Mouse (Mus musculus): ENCODE results near the gene Lhfpl5.
"Not testable (repeated sequence)": the region's sequence is repeated elsewhere in the genome, so short reads cannot be mapped to it uniquely, and the experiment has no call there.

The Lhfpl5 gene

DNA sequence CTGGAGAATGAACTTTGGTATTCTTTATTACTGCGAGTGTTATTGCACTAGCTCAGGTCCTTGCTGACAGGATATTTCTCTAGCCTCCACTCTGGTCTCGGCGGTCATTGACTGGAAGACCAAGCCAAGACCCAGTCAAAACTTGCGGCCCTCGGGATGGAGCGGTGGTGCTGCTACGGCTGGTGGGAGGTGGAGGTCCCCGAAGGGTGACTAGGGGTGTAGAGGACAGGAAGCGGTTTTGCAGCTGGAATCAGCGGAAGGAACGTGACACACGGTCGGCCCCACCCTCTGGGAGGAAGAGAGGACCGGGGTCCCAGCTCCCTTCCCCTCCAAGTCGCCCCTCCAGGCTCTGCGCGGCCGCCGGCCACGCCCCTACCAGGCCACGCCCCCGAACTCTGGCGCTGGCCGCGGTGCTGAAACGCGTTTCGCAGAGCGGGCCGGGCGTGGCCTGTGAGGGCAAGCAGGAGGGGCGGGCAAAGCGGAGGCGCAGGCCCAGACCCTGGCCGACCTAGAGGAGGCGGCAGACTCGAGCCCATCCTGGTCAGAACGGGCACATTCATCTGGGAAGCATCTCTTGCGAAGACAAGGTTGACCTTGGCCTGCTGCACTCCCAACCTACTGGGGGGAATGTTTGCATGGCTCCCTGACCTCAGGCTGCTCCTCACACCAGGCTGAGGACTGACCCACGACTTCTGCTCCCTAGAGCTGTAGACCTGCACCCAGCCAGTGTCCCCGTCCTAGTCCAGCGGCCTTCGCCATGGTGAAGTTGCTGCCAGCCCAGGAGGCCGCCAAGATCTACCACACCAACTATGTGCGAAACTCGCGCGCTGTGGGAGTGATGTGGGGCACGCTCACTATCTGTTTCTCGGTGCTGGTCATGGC lies at the start of gene Lhfpl5:
TSS of gene Lhfpl5 (plus strand) at position 398 of the 882 bp plus-strand sequence.
- DNase-seq, result peak; percentile 56 to 60

DNA sequence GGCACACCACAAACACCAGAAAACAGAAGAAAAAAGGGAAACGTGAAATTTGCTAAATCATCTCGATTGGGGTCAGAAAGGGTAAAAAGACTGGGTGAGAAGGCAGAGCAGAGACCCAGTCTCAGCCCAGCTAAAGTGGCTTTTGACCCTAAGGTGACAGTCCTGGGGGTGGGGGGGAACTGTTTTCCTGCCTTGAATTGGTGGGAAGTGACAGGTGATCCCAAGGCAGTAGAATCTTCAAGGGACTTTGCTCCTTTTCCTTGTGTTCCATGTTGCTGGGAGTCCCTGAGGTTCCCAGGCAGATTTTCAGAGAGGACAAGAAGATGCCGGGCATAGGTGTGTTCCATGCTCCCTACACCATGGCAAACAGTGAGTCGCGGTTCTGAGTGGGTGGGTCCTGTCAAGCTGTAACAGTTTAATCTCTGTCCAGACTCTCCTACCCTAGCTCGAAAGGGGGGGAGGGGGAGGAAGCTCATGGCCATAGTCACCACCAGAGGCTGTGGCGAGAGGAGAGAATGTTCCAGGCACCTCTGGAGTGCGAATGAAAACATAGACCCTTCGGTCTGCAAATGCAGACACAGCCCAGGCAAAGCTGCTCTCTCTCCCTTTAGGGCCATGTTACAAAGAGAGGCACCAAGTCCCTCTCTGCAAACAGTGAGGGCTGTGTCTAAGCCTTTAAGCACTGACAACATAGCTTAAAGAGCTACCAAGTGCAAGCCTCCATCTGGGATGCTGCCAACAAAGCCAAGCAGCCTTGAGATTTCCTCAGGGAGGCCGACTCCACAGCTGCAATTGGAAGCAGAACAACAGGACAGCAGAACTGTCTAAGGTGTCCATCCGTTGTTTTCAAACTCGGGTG lies 48.0 kb upstream of the Lhfpl5 start:
- peak in 1 of 2 experiments; percentile 12 for DNase-seq

DNA sequence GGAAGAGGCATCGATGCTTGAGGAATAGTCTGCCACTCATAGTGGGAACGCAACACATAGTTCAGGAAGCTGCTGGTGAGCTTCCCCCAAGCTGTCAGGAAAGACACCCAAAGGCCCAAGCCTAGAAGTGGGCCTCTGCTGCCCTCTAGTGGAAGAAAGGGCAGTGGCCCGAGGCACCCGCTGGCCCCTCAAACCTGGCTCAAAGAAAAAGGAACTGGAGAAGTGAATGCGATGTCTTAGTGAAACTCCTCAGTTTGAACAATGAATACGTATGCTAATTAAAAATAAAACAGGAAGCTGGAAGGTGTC lies 47.4 kb upstream of the Lhfpl5 start:
- DNase-seq, result peak; percentile 82 to 90

DNA sequence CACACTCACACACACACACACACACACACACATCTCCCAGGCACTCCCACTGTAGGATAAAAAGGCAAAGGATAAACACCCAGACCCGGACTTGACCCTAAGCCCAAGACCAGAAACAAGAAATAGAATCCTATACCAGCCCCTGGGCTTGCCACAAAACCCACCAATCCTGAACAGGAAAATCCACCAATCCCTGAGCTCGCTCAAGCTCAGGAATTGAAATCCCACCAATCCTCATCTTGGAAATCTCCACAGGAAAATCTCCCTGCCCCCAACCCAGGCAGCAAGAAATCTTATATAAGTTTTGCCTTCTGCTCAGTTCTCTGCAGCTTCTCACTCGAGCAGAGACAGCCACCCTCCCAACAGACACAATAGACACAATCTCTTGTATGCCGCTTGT lies 46.3 kb upstream of the Lhfpl5 start:
- no peak for DNase-seq

DNA sequence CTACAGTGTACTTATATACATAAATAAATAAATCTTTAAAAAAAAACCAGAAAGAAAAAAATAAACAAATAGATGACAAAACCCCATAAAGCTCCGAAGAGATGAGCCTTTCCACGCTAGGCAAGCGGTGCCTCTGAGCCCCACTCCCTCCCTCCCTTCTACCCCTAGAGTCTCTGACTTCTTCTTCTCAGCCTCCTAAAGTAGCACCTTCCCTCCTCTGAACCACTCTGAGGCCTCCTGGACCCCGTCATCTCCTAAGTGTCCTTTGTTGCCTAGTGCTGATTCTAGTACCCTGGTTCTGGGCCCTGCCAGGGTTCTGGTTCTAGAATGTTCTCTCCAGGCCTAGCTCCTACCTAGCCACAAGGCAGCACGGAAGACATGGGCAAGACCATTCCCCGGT lies 44.9 kb upstream of the Lhfpl5 start, which contains the start of gene Armc12:
TSS of gene Armc12 (plus strand) at position 301 of the 400 bp plus-strand sequence.
- no peak for DNase-seq

DNA sequence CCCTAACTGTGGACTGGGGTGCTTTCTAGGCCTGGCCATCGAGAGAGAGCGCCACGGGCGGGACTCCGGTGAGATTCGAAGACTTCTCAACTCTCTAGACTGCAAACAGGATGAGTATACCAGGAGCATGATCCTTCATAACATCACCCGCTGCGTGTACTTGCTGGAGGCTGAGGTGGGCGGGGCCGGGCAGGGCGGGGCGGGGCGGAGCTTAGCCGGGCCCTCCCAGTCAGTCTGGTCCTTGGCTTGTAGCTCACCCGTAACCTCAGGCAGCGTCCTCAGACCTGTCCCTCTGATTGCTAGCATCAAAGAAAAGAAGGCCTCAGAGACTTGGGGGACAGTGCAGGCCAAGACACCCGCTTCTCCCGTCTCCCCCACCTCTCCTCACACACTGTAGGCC lies 43.5 kb upstream of the Lhfpl5 start:
- DNase-seq, result no peak

DNA sequence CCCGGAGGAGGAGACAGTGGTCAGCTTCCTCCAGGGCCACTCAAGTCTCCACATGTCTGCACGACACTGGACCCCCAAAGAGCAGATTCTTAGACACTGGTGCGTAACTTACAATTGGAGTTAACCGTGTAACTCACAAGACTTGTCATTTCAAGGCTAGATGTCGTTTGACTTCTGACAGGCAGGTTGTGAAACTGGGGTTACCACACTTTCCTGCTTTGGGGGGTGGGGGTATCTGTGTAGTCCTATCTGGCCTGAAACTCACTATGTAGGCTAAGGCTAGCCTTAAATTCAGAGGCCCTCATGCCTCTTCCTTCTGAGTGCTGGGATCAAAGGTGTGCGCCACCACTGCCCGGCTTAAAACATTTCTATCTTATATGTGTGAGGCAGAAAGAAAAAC lies 42.9 kb upstream of the Lhfpl5 start:
- DNase-seq, result no peak

DNA sequence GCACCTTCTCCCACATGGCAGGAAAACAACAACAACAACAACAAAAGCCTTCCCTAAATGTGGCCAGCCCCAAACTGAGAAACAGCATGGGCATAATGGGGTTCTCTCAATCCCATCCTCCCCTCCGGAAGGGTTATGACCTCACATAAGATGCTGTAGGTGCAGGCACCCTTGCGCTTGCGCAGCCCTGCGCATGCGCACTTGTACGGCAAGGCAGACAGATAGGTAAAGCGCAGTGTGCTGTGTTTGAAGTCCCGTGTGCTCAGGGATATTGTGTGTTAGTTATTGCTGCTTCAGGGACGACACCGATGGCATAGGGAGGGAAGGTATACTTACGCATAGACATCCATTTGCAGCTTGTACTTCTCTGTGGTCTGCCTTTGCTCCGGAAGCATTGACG lies 42.1 kb upstream of the Lhfpl5 start:
- DNase-seq, result no peak

DNA sequence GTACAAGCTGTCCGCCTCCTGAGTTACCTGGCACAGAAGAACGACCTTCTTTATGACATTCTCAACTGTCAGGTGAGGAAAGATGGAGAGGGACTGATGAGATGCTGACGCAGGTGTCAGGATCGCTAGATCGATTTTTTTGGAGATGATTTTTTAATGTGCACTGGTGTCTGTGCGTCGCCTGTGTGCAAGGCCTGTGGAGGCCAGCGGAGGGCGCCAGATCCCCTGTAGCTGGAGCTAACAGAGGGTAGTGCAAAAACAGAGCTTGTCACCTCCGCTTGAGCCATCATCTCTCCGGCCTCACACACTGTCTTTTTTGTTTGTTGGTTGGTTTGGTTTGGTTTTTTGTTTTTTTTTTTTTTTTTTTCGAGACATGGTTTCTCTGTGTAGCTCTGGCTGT lies 37.6 kb upstream of the Lhfpl5 start:
- no peak for DNase-seq

DNA sequence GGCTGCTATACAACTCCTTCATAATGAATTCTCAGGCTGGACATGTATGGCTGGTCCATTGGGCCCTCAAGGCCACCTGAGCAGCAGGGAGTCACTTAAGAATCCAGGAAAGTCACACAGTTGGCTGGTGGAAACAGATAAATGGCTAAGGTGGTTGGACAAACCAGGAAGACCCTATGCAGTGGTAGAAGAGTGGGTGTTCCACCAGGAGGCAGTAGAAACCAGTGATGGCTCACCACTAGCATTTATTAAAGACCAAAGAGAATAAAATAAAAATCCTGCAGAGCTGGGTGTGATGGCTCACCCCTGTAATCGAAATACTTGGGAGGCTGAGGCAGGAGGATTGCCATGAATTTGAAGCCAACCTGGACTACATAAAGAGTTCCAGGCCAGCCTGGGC lies 28.5 kb upstream of the Lhfpl5 start:
- peak in 1 of 2 experiments; percentile 19 for DNase-seq

DNA sequence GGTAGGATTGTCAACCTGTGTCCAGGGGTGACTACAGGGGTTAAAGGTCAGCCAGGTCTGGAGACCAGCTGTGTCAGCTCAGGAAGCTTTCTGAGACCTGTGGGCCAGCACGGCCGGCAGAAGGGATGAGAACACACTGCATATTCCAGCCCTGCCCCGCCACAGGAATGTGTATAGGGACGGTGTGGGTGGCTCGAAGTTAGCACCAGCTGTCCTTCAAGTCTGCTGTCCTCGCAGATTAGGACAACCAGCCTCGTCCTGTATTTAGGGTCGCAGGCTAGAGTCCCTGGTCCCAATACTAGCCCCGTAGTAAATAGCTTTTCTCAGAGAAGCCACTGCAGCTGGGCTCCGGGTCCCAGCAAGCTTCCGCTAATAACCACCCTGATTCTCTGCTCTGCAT lies 26.9 kb upstream of the Lhfpl5 start:
- DNase-seq, result no peak

DNA sequence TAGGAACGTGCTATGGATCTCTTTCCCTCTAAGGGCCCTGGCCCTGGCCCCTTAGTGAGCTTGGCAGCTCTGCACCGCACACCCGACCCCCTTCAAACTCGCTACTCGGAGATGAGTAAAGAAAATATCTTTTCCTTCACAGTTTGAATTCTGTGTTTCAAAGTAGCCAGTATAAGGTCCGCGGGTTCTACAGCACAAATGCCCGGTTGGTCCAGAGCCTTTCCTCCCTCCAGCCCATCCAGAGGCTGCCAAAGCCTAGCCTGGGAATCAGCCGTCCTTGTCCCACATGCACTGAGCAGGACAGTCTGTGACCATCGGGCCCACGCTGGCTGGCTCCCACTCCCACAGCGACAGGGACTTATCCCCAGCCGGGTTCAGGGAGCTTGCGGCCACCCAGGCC lies 26.3 kb upstream of the Lhfpl5 start, which contains the start of gene Clpsl2:
TSS of gene Clpsl2 (plus strand) at position 301 of the 400 bp plus-strand sequence.
- DNase-seq, result no peak

DNA sequence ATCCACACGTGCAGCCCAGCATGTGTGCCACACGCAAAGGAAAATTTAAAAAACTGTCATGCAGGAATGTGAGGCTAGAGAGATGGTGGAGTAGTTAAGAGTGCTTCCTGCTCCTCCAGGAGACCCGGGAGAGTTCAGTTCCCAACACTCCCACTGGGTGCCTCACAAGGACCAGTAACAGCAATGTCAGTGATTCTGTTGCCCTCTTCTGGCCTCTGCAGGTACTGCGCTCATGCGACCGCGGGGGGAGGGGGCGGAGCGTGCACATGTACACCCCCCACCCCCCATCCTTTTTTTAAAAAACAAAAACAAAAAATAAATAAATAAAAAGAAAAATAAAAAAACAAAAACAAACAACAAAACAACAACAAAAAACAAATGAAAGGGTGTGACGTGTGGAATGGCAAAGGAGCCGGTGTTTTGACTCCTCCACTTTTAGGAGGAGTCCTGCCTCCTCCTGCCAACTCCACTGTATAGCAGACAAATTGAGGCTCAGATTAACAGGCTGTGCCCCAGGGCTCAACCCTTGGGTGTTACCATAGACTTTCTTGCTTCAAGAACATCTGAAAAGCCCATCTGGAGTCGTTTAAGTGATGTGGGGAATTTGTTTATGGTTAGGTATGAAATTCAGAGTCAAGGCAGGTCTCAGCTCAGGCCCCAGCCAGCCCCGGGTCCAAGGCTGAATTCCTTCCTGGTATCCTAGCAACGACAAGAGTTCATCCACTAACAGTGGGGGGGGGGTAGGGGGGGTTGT lies 22.2 kb upstream of the Lhfpl5 start:
- DNase-seq, result peak; percentile 76 to 87

DNA sequence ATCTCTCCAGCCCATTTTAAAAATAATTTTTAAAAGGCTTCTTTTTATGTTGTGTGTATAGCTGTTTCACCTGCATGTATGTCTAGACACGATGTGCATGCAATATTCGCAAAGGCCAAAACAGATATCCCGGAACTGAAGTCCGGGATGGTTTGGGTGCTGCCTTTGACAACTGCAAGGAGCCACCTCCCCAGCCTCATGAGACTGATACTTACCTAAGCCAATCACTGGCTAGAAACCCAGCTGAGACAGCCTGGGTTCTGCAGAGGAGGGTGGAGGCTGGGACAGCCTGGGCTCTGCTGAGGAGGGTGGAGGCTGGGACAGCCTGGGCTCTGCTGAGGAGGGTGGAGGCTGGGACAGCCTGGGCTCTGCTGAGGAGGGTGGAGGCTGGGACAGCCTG lies 21.4 kb upstream of the Lhfpl5 start:
- DNase-seq, result not testable (repeated sequence)

DNA sequence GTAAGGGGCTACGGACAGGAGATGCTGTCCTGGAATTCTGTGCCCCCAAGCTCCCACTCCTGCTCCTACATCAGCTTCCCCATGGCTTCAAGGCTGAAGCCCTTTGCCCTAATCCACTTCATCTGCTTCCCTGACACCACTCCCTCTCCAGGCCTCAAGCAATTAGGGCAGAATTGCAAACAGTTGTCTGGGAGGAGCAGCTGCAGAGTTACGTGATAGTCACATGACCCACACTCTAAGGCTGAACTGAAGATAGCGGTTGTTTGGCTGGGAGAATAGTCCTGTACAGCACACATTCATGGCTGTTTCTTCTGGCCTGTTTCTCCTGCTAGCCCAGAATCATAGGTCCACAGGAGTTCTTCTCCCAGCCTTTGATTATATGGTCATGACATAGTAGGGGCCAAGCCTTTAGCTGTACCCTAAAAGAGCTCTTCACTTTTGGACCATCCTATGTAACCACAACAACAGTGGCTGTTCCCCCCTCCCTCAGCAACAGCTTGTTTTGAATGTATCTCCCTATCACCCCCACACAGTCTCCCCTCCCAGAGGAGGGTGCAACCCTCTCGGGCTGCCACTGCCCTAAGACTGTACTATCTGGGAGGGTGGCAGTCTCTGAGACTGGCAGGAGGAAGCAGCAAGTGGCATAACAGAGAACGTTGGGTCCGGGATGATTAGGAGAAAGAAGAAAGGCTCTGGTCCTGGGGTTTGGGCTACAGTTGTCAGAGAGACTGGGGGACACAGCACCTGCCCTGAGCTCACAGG lies 18.6 kb upstream of the Lhfpl5 start:
- no peak for DNase-seq

DNA sequence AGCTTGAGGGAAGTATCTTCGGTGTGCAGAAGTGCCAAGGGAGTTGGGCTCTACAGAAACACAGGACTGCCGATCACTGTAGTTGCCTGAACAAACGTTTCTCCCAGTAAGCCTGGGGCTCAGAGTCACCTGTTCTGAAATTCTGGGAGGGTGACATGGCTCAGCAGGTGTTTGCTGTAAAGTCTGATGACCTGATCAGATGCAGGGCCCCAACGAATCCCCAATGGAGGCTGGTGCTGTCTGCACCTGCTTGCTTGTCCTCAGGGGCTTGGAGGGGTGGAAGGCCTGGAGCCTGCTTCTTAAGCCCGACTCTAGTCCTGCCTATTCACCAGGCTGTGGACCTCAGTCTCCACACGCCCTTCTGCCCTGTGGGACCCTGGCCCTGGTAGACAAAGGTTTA lies 17.7 kb upstream of the Lhfpl5 start:
- no peak for DNase-seq

DNA sequence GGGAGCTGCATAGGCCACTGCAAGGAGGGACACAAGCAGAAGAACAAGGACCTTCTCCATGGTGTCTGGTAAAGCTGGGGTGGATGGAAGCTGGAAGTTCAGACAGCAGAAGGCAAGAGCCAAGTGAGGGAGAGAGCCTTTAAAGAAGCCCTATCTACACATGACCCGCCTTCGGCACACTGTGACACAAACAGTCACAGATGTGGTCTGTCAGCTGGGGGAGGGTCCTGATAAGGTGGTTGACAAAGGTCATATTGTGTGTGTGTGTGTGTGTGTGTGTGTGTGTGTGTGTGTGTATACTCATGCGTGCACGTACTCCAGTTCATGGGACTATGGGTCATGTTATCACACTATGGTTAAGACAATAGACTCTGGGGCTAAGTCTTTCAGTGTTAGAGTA lies 14.8 kb upstream of the Lhfpl5 start, which contains the start of gene Clps:
TSS of gene Clps (minus strand) at position 169 of the 400 bp plus-strand sequence.
- no peak for DNase-seq

DNA sequence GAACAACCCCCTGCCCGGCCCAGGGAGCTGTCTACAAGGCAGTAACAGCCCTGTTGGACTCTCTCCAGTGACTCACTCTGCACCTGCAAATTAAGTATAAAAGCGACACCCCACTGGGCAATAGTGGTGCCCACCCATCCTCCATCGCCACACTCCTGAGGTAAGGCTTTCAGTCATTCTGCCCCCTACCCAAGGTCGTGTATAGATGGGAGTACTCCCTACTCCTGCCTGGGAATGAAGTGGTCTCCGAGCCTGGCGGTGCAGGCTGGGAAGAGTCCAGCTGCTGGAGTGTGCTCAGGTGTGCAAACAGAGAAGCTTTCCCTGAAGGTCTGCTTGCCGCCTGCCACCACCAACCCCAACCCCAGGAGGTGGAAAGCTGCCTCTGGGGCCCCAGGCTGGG lies 13.8 kb upstream of the Lhfpl5 start:
- DNase-seq, result peak; percentile 10 to 39

DNA sequence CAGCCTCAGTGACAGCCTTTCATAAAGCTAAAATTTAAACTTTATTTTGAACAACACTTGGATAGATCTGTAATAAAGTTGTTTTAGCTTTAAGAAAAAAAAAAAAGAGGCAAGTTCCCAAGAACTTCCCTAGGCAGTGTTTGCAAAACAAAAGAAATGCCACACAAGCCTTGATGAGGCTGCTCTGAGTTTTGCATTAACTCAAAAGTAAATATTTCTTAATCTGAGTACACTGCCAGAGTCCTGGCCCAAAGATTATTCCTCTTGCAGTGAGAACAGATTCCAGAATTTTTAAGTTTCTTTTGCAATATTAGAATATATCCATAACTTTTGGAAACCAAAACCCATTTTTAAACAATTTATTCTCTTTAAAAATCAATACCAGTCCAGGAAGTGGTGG lies 10.3 kb upstream of the Lhfpl5 start:
- DNase-seq, result no peak

DNA sequence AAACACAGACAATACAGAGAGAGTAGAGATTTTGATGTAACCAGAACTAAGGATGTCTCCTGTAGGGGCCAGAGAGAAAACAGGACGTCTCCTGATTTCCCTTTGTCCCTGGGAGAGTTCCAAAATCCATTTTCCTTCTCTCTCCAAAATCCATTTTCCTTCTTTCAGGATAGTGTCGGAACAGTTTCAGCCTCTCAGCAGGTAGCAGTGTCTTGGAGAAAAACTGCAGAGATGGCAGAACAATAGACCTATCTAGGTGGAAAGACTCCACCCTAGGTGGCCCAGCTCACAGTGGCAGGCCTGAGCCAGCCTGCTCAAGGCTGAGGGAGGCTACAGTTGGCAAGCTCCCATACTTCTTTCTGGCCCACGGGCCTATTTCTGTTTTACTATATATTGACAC lies 7.9 kb upstream of the Lhfpl5 start:
- no peak for DNase-seq

DNA sequence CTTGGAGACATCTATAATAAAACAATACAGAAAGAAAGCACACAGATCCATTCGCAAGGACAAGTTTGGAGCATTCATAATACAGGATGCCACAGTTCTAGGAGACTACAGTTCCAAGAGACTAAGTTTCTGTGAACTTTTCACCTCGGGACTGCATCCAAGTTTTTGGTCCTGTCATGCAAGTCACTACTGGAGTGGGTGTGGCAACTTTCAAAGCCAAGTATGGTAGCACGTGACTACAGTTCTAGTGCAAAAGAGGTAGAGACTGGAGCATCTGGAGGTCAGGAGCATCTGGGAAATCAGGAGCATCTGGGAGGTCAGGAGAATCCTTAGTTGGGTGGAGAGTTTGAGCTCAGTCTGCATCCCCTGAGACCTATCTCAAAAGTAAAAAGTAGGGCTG lies 3.6 kb upstream of the Lhfpl5 start:
- no peak for DNase-seq

DNA sequence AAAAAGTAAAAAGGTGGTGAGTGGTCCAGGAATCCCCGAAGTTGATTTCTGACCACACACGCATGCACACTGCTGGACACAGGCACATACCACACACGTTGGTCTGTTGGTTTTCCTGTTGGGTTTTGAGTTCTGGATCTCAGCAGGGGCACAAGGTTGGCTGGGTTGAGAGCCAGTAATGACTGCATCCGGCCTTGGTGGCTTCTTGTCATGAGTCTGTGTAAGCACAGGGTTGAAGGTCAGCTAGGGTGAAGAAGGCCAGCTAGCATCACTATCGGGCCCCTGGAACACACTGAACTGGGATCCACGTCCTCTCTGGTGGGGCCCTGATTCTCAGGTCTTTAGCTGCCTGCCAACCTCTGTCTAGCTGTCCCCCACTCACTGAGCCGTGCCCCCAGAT lies 2.9 kb upstream of the Lhfpl5 start:
- DNase-seq, result no peak
